Mouse (Mus musculus) left cerebral cortex, postnatal 25 days (tissue): ENCODE data around the gene Zc2hc1c. TPM values are rescaled to one million over a fixed set of nuclear protein-coding genes. Genes with fewer than 3 reads are reported as not detected.
A peak's percentile ranks its signal among the peaks of the same experiment; 100 is the strongest.
"Not testable (repeated sequence)": the region's sequence is repeated elsewhere in the genome, so short reads cannot be mapped to it uniquely, and the experiment has no call there.

Experiments
- DNase-seq, 2 experiments: peaks; one replicate each; pipeline ENCODE4 v3.0.0; 2022; ENCODE audit warnings: low spot score in 2 of 2, mixed read lengths in 1 of 2
- intact Hi-C: fragments of 180-260 bp; cut with DNase I; formaldehyde crosslinking; loops from one replicate; pipeline ENCODE4 v1.15.1; 2025
- total RNA-seq, 2 experiments: library from RNA; stranded (reverse); gene quantifications; 2 replicates each; pipeline ENCODE4 v1.2.3; 2021

The Zc2hc1c gene
- total RNA-seq, 2 experiments from 2014 or later: 1.9 to 2.0 TPM

DNA sequence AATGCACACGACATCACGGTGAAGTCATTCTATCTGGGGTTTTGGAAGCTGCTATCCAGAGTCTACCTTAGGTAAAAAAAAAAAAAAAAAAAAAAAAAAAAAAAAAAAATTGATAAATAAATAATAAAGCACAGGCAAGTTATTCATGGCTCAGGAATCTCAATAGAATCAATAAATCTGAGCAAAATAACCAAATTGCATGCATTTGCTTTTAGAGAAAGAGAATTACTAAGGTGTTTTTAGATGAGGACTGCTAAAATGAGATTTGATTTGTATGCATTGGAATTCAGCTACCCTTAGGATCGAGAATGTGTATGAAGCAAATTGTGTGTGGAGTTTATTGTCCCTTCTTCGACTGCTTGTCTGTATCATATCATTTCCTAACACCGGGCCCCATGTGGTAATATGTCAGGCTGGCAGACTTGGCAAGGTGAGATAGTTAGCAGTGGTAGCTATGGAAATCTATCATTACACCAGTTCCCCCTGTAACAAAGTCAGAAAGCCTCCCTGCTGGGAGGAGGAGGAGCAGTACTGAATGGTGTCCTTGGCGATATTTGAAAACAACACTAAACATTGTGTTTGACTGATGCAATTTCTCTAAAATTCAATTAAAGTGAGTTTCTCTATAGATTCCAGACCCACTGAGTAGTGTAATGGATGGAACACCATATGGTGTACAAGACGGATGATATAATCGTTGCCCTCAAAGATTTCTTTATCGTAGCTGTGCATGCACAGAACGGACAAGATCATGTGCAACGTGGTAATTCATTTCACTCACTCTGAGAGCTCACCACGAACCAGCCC is 7.3 kb upstream of the Zc2hc1c start:
- no peak for DNase-seq
- intact Hi-C loops: no loop called here

DNA sequence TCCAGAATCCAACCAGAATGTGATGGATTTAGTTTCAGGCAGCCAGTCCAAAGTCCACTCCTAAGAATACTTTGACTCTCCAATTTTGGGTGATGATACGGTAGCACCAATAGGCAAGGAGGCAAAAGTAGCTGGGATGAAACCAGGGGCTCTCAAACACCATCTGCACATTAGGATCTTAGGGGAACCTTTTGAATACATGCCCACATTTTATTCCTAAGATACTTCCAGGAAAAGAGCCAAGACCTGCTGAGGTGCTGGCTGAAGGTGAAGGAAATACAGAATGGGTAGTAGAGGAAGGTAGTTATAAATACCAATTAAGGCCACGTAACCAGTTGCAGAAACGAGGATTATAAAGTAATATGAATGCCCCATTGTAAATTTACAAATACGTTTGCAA is 6.6 kb upstream of the Zc2hc1c start:
- intact Hi-C loops, DNase-seq: not testable (repeated sequence)

DNA sequence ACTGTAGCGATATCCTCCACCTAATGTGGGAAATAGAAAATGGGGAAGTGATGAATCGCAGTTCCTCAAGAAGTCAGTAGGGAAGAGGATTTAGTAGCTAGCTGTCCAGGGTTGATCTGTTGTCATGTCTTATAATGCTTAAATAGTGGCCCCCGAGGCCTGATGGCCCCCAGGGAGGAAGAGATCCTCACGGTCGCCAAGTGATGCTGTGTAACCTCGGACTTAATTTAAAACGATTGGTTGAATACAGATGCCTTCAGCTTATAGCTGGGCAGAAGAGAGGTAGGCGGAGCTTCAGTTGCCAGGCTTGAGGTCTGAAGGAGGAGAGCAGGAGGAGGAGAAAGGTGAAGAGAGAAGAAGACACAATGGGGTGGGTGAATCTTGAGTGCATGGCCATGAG is 4.1 kb upstream of the Zc2hc1c start:
- no peak for DNase-seq
- intact Hi-C loops: no loop called here

DNA sequence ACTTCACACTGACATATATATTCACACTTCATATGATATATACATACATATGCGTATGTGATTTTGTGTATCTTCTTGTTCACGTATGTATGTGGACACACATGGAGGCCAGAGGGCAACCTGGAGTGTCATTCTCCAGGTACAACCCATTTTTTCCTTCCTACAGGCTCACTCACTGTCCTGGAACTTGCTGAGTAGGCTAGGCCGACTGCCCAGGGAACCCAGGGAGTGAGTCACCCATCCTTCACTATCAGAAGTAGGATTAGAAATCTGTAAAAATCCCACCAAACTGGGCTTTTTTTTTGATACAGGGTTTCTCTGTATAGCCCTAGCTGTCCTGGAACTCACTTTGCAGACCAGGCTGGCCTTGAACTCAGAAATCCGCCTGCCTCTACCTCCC is 3.4 kb upstream of the Zc2hc1c start:
- intact Hi-C loops: loop anchor here (5.0 kb wide), 1 partner anchor 143 kb away; no protein-coding TSS in a partner anchor
- no peak for DNase-seq

DNA sequence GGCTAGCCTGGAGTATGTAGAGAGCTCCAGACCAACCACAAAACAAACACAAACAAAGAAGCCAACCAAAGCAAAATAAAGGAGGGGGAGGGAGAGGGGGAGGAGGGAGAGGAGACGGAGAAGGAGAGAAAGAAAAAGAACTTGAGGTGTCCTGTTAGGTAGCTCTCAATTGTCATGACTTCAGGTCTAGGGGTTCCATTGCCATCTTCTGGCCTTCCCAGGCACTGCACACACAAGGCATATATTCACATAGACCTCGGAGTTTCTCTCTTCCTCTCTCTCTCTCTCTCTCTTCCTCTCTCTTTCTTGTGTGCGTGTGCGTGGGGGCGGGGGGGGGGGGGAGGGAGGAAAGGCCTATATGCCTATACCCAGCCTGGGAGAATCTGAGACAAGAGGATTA is 1.4 kb upstream of the Zc2hc1c start:
- no peak for DNase-seq
- intact Hi-C loops: loop anchor here (5.0 kb wide), 1 partner anchor 145 kb away; no protein-coding TSS in a partner anchor

DNA sequence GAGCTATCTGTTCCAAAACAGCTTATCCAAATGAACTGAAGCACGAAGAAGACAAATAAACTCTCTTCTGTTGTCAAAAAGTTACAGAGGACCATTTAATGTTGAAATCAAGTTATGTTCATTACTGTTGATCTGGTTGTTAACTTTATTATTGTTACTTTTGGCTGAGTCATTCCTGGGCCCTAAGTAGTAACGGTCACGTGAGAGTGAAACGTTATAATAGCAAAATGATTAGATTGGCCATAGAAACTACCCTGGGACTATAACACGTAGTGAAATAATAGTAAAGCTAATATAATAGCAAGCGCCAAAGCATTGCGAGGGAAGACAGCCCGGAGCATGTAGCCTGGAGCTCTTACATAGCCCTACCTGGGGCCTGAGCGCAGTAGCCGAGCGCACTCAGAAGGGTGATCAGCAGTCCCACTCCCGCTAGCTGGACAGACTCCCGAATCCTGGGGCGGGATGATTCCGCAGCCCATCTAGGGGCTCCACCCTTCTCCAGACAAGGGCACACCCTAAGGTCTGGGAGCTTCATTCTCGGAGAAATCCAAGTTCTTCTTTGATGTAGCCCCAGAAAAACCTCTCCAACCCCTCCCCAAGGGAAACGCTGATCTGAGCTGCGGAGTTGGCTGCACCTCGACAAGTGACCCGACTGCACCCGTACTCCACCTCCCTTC is 444 bp upstream of the Zc2hc1c start, which contains the start of gene Acyp1:
Gene Acyp1 (minus strand): TSS at position 630 of the 677 bp plus-strand sequence.
- DNase-seq: no peak
- intact Hi-C loops: loop anchor here (5.0 kb wide), 1 partner anchor 146 kb away; no protein-coding TSS in a partner anchor

DNA sequence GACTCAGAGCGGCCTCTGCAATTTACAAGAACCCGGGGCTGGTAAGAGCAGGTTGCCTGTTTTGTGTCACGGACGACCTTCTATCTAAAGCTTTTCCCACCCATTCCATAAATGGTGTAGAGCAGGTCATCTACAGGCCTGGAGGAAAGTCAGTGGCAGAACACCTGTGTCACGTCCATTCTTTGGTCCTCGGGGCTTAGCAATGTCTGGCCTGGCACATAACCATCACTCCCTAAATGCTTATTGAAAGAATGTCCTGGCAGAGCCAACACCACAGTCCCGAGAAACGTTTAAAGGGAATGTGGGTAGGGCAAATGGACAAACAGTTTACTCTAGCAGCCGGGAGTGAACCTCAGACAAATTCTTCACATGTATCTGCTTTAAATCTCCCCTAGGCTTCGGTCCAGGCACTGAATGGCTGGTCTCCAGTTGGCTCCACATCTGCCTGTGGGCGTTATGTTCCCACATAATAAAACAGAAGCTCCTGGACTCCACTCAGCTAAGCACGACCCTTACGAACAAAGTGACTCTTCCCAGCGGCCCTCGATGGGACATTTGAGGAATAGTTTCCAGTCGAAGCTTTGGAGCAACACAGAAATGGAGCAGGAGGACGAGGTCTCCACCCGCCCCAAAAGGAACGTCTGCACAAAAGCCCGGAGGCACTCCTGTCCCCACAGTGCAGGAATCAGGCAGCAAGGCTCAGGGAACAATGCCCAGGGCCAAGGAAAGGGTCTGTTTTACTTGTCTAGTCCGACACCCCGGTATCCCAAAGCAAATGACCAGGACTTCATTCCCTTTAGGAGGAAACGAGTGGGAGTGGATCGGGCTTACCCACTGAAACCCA is 988 bp downstream of the Zc2hc1c start:
- intact Hi-C loops: loop anchor here (5.0 kb wide), 1 partner anchor 147 kb away; no protein-coding TSS in a partner anchor
- DNase-seq: peak in 1 of 2 experiments; percentile 27

DNA sequence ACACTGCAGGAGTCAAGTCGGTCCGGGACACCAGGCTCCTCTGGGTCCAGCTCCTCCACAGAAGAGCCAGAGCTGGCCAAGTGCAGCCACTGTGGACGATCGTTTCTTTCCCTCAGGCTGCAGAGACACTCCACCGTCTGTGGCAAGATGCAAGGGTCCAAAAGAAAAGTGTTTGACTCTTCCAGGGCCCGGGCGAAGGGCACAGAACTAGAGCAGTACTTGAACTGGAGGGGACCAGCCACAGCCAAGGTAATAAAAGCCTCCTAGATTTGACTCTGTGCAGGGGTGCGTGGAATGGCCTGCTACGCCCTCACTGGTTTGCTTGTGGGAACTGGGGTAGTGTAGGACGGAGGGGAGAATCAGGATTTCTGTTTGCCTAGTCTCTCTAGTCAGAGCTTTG is 2.2 kb downstream of the Zc2hc1c start:
- intact Hi-C loops: no loop called here
- no peak for DNase-seq

DNA sequence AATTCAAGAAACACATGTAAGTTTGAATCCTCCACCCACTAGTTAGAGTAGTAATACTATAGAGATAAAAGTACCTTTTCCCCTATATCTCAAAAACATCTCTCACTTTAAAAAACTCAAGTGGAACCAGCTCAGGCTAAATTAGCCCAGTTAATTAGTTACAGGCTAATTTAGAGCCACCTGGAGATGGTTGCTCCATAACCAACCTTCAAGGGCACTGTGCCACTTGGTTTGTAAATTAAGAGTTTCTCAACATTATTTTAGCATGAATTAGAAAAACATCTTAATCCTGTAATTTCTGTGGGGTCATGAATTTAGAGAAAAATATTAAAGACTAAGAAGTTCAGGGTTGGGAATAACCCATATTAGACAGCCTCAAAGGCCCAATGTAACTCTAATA is 3.1 kb downstream of the Zc2hc1c start:
- no peak for DNase-seq
- intact Hi-C loops: no loop called here

DNA sequence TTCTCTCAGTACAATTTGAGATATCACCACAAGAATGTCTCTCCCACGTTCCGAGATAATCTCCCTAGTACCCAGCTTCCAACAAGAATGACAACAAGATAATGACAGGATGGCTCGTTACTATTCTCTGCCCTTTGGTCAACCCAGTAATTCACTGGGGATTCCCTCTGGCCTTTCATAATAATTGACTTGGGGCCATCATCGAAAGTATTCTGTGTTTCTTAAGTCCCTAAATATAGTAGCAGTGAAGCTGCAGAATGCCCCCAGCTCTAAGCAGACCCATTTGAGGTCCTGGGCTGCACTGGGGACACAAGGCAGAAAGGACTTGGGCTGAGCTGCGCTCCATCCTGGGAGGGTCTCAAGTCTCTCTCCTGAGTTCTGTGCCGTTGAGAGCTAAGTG is 3.9 kb downstream of the Zc2hc1c start:
- intact Hi-C loops: no loop called here

DNA sequence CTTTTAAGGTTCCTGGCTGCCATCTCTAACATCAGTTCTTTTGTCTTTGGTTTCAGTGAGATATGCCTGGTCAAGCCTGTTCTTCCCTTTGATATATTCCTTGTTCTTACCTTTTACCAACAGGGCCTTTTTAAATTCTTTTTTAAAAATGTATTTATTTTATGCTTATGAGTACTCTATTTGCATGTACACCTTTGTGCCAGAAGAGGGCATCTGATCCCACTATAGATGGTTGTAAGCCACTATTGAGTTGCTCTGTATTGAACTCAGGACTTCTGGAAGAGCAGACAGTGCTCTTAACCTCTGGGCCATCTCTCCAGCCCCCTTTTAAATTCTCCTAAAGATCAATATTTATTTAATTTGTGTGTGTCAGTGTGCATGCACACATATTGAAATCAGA is 4.5 kb downstream of the Zc2hc1c start:
- DNase-seq: no peak
- intact Hi-C loops: no loop called here

More for the DNA sequence above, 3.9 kb downstream of the Zc2hc1c start:
- DNase-seq: no peak

DNA sequence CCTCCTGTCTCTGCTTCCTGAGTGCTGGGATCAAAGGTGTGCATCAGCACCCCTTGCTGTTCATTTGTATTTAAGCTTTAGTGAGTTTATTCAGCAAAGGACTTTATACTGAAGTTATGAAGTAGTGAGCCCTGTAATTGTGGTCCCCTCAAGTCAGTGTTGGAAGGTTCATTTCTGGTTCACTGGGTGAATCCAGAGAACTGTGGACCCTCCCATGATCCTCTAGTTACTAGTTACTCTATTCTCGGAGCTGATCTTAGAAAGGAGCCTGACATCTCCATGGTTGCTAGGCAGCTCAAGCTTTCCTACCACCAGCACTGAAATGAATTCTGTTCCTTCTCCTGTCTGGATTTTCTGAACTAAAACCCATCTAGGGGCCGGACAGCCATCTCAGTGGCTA is 7.1 kb downstream of the Zc2hc1c start:
- DNase-seq: no peak
- intact Hi-C loops: no loop called here

DNA sequence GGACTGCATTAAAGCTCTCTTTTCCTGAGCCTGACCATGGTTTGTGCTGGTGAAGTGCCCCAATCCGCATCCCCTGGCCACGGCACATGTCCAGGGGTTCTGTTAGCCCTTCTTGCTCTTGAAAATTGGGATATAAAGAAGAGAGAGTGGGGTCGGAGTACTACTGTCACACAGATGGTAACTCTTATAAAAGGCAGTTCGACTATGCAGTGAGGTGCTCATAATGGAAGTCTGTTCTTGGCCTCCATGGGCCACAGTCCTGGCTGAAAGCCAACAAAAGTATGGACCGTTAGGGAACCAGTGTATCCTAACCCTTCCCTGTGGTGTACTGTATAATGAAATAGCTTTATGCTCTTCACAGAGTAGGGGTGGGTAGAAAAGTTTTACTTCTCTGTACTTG is 8.5 kb downstream of the Zc2hc1c start:
- DNase-seq: no peak
- intact Hi-C loops: no loop called here

DNA sequence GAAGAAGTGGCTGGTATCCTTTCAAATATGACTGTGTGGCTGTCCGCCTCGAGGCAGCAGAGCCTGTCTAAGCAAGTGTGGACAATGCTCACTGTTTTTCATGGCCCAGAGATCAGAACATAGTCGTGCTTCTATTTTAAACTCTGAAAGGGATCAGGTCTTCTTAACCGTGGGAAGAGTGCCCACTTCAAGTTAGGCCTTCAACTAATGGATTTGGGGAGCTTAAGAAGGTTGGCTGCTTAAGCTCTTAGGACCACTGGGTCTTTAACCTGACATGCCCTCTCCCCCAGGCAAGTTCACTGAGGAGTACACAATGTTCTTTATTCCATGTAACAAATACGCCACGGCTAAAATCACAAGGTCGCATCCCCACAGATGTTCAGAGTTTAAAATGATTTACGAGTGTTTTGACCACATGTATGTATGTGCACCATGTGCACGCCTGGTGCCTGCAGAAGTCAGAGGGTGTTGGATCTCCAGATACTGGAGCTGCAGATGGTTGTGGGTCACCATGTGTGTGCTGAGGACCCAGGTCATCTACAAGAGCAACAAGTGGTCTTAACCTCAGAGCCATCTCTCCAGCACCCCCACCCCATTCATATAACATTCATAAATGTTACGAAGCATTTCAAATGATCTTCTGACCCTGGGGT is 9.1 kb downstream of the Zc2hc1c start:
- intact Hi-C loops: no loop called here
- DNase-seq: no peak

DNA sequence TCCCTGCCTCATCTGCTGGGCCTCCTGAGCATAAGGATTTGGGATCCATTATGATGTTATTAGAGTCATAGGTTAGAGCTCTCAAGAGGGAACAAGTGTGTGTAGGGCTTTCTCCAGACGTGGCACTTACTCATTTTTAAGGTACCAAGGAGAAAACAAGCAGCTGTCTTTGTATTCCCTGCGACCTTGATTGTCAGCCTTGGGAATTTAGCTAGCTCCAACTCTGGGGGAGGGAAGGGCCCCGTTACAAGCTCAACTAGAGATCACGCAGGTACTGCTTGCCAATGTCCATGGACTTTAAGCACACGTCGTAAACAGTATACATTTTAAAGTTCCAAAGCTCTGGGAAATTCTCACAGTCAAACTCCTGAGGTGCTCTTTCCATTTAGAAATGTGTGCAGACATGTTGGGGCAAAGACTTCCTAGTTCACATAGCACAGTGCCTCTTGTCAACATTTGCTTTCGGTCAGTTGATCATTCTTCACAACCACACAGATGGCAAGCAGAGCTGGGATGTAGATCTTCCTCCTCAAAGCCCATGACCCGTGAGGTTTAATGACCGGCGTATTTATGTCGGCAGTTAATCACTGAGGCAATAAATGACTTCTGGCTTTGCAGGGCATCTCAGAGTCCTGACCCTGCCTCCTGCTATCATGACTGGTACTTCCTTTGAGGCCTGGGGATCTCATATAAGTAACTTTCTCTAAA is 9.9 kb downstream of the Zc2hc1c start:
- intact Hi-C loops: no loop called here
- DNase-seq: no peak

DNA sequence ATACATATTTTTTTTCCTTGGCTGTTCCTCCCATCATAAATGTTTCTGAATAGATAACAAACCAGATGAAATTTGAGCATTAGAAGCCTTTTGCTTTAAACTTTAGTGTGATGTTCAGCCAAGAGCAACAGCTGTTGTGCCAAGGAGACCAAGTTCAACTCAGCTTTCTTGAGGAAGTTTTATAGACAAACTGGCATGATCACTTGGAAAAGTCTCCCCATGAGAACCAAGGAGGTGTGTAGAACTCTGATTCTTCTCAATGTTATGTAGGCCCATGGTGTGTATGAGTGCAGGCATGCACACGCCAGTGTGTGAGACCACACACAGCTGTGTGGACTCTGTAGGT is 10.4 kb downstream of the Zc2hc1c start:
- no peak for DNase-seq
- intact Hi-C loops: no loop called here

DNA sequence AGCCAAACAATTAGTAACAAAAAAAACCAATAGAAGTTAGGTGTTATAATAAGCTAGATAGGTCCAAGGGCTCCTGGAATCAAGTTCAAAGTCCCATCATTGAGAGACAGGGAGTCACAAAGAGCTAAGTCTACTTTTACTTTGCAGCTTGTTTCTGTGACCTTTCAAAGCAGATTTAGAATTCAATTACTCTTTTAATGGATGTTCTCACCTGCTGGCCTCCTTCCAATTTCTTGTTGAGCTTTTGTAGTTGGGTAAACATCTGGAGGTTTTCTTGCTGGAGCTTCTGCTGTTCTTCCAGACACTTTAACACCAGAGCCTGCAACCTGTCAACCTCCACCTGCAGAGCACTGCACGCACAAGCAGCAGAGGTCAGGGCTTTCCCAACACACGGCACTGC is 14.9 kb downstream of the Zc2hc1c start:
- no peak for DNase-seq

DNA sequence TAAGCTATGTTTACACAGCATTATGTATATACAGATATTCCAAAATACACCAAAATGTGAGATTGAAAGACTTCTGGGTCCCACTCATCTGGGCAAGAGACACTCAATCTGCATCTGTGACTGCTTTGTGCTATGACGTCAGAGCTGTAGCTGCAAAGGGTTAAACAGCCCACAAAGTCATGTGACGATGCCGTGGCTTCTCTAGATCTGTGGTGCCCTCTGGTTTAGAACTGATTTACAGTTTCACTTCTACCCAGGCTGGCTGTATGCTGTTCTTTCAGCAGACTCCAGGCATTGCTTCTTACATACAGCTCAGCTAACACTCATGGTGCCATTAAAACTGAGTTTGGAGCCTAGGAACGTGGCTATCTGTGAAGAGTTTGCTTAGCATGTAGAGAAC is 16.3 kb downstream of the Zc2hc1c start:
- DNase-seq: no peak
- intact Hi-C loops: loop anchor here (1.0 to 2.0 kb wide), 2 partner anchors 136 to 161 kb away; no protein-coding TSS in a partner anchor

More for the DNA sequence above, 14.9 kb downstream of the Zc2hc1c start:
- intact Hi-C loops: no loop called here
